ENCODE assay signal across 28 mouse cellular contexts in the genomic region with DNA sequence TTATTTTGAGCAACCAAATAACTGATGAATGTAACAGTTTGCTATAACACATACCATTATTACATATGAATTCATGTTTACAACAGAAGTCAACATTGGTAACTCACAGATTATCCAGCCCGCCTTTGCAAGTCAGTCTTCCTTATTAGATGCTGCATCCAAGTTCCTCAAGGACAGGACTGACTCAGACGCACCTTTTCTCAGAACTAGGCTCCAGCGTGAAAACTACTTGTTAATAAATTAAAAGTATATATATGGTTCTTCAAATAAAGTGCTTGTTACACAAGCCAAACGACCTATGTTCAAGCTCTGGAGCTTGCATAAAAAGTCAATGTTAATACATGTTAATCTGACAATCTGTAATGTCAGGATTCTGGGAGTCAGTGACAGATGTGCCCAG.
"Had no signal": no experiment of that assay in that cellular context is flagged by ENCODE, and none has a peak within 500 bp of the region (broad histone marks: within the 10 kb centered on the region; RNA-seq: fewer than 3 reads in every experiment).

No protein-coding gene starts in this region.

- ATAC-seq: forebrain, embryonic 13.5 days; forebrain, embryonic 14.5 days; forebrain, embryonic 15.5 days; forebrain, embryonic 16.5 days; forebrain, postnatal 0 days had no signal

- H3K36me3 ChIP-seq: embryonic facial prominence, embryonic 10.5 days; embryonic facial prominence, embryonic 12.5 days; embryonic facial prominence, embryonic 13.5 days; embryonic facial prominence, embryonic 15.5 days; forebrain, embryonic 10.5 days; forebrain, embryonic 12.5 days; forebrain, embryonic 15.5 days had no signal

- H3K9ac ChIP-seq: embryonic facial prominence, embryonic 12.5 days; embryonic facial prominence, embryonic 13.5 days; embryonic facial prominence, embryonic 15.5 days; forebrain, embryonic 12.5 days; forebrain, embryonic 13.5 days; forebrain, embryonic 15.5 days; forebrain, postnatal 0 days had no signal

- H3K4me3 ChIP-seq: embryonic facial prominence, embryonic 10.5 days; embryonic facial prominence, embryonic 12.5 days; embryonic facial prominence, embryonic 13.5 days; embryonic facial prominence, embryonic 15.5 days; erythroblast, embryonic 14.5 days; forebrain, embryonic 10.5 days; forebrain, embryonic 12.5 days; forebrain, embryonic 13.5 days; forebrain, embryonic 15.5 days; gastrocnemius, adult 2 months; heart, adult 2 months had no signal

- H3K4me2 ChIP-seq: embryonic facial prominence, embryonic 12.5 days; embryonic facial prominence, embryonic 13.5 days; embryonic facial prominence, embryonic 15.5 days; forebrain, embryonic 12.5 days; forebrain, embryonic 13.5 days; forebrain, embryonic 15.5 days had no signal

- H3K9me3 ChIP-seq: embryonic facial prominence, embryonic 10.5 days; embryonic facial prominence, embryonic 12.5 days; embryonic facial prominence, embryonic 13.5 days; embryonic facial prominence, embryonic 15.5 days; forebrain, embryonic 10.5 days; forebrain, embryonic 12.5 days; forebrain, embryonic 13.5 days; forebrain, embryonic 15.5 days had no signal

- H3K27ac ChIP-seq: embryonic facial prominence, embryonic 10.5 days; embryonic facial prominence, embryonic 12.5 days; embryonic facial prominence, embryonic 13.5 days; embryonic facial prominence, embryonic 15.5 days; forebrain, embryonic 10.5 days; forebrain, embryonic 12.5 days; forebrain, embryonic 13.5 days; forebrain, embryonic 15.5 days; gastrocnemius, adult 2 months; heart, adult 2 months had no signal

- H3K4me1 ChIP-seq: embryonic facial prominence, embryonic 12.5 days; forebrain, embryonic 15.5 days had no signal

- DNase-seq: cerebellum, adult 8-10 months; cerebellum, adult 9-10 months; cerebellum, adult 9-11 months; cerebellum, postnatal 10 days; cerebellum, postnatal 14 days; cerebellum, postnatal 25 days; cerebellum, postnatal 36 days; embryo, embryonic 11 days; forebrain, postnatal 0 days; gastrocnemius, adult 2 months; gastrocnemius, postnatal 10 days; gastrocnemius, postnatal 14 days; gastrocnemius, postnatal 25 days; gastrocnemius, postnatal 36 days; heart, adult 11 months; heart, adult 18-20 months; heart, adult 2 months had no signal

- H3K27me3 ChIP-seq: embryonic facial prominence, embryonic 12.5 days; embryonic facial prominence, embryonic 13.5 days; embryonic facial prominence, embryonic 15.5 days; forebrain, embryonic 12.5 days; forebrain, embryonic 13.5 days; forebrain, embryonic 15.5 days had no signal
